Mouse (Mus musculus) kidney, embryonic 14.5 days (tissue): ENCODE results near the gene Gm10142. TPM values are rescaled to one million over a fixed set of nuclear protein-coding genes. Genes with fewer than 3 reads are reported as not detected.

ENCODE experiments used
- ATAC-seq: fragments of 200-750 bp; cut with Nextera tagmentation; 2 replicates; pipeline ENCODE4 v1.8.0; 2017; ENCODE audit warnings: moderate number of reproducible peaks, mild to moderate bottlenecking, moderate TSS enrichment, moderate library complexity; ENCODE audit not compliant: low FRiP score, low TSS enrichment
- H3K27ac ChIP-seq: fragments of 300-500 bp; sonication (generic); 2 replicates; pipeline ENCODE4 v1.5.1; 2014; ENCODE audit warnings: low read depth, mild to moderate bottlenecking, low read length, moderate library complexity, mixed read lengths
- H3K27me3 ChIP-seq: fragments of 300-500 bp; sonication (generic); 2 replicates; pipeline ENCODE4 v1.6.1; 2014; ENCODE audit warnings: mild to moderate bottlenecking, low read length; ENCODE audit not compliant: control insufficient read depth, insufficient read depth
- H3K36me3 ChIP-seq: fragments of 300-500 bp; sonication (generic); 2 replicates; pipeline ENCODE4 v1.6.1; 2014; ENCODE audit warnings: low read length, mixed read lengths; ENCODE audit not compliant: control insufficient read depth, insufficient read depth
- H3K4me1 ChIP-seq: fragments of 300-500 bp; sonication (generic); 2 replicates; pipeline ENCODE4 v1.6.1; 2014; ENCODE audit warnings: low read length, mixed read lengths; ENCODE audit not compliant: control insufficient read depth, insufficient read depth
- H3K4me2 ChIP-seq: fragments of 300-500 bp; sonication (generic); replicated peaks from 2 replicates; pipeline ENCODE4 v1.6.1; 2014; ENCODE audit warnings: low read depth, mild to moderate bottlenecking, low read length
- H3K4me3 ChIP-seq: fragments of 300-500 bp; sonication (generic); 2 replicates; pipeline ENCODE4 v1.5.1; 2014; ENCODE audit warnings: mild to moderate bottlenecking, low read length
- H3K9ac ChIP-seq: fragments of 300-500 bp; sonication (generic); 2 replicates; pipeline ENCODE4 v1.6.1; 2014; ENCODE audit warnings: low read depth, mild to moderate bottlenecking, low read length, moderate library complexity
- H3K9me3 ChIP-seq: fragments of 300-500 bp; sonication (generic); 2 replicates; pipeline ENCODE4 v1.6.1; 2016; ENCODE audit warnings: low read length; ENCODE audit not compliant: control insufficient read depth
- WGBS: fragments of 180-500 bp; shearing (Covaris S2); extraction: QIAGEN DNeasy Blood & Tissue Kit; methylation state at CpG from one replicate; pipeline ENCODE4 v1.1.7; 2014; 5-methylcytosine and 5-hydroxymethylcytosine counted together
- polyA plus RNA-seq: library from polyadenylated mRNA; unstranded; fragments of >200 nt; fragmentation: Nextera tagmentation; extraction: Ambion mirVana; gene quantifications from 2 replicates; pipeline ENCODE4 v1.2.1, GENCODE M21; 2014

The Gm10142 gene
- not detected in 2 replicates for polyA plus RNA-seq

GRCm38 (mm10) chr10:77715507-77715906 lies at the start of gene Gm10142:
TSS of gene Gm10142 (plus strand) at chr10:77715807.
- Histone ChIP-seq H3K4me2 (no peak within 1 kb of the TSS), H3K27me3 (no peaks in the 10 kb centered on the region), H3K9me3 (peaks cover 4% of the 10 kb centered on the region; the same call in 1 of the 2 replicates), H3K4me1 (no peaks in the 10 kb centered on the region), H3K9ac (no peak within 1 kb of the TSS), H3K27ac (no peak within 1 kb of the TSS), H3K36me3 (no peaks in the 10 kb centered on the region), H3K4me3 (no peak within 1 kb of the TSS)
- no peak for ATAC-seq
- 71% methylated on average over 1 of the region's 1 CpGs for WGBS

- H3K4me2 ChIP-seq = no peak overlapping the region
- no peaks in the 10 kb centered on the region for H3K4me1 ChIP-seq
- no peak overlapping the region for H3K4me3 ChIP-seq
- no peaks in the 10 kb centered on the region for H3K36me3 ChIP-seq
- WGBS = 88% methylated on average over 8 of the region's 8 CpGs
- H3K9me3 ChIP-seq = no peaks in the 10 kb centered on the region
- no peak for ATAC-seq
- H3K9ac ChIP-seq = no peak overlapping the region
- peaks cover 6% of the 10 kb centered on the region; the same call in 1 of the 2 replicates for H3K27me3 ChIP-seq
- H3K27ac ChIP-seq = no peak overlapping the region
Observed at GRCm38 (mm10) chr10:77666342-77666741, 49.3 kb upstream of the Gm10142 start.

DNA sequence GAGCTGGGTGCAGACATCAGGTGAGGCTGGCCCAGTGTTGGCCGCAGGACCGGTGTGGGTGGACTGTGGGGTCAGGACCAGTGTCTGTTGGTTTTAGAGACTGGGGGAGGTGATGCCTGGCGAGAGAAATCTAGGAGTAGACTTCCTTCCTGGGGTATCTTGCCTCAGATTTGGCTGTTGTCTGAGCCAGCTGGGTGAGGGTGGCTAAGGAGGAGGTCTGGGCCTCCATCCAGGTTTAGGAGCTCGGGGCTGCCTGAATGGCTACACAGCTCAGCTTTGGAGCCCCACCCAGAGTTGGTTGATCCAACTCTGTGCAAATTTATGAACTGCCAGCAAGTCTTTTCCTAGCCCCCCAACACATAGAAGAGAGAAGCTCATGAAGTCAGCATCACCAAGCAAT lies 48.2 kb upstream of the Gm10142 start:
- Histone ChIP-seq H3K4me1 (no peaks in the 10 kb centered on the region), H3K36me3 (no peaks in the 10 kb centered on the region), H3K27me3 (peaks cover 6% of the 10 kb centered on the region; the same call in 1 of the 2 replicates), H3K9ac (no peak overlapping the region), H3K9me3 (no peaks in the 10 kb centered on the region), H3K4me3 (no peak overlapping the region), H3K27ac (no peak overlapping the region), H3K4me2 (no peak overlapping the region)
- no peak for ATAC-seq
- WGBS = 79% methylated on average over 4 of the region's 4 CpGs

- 78% methylated on average over 4 of the region's 4 CpGs for WGBS
- no peak overlapping the region for H3K4me3 ChIP-seq
- H3K4me1 ChIP-seq = no peaks in the 10 kb centered on the region
- H3K9me3 ChIP-seq = no peaks in the 10 kb centered on the region
- H3K4me2 ChIP-seq = no peak overlapping the region
- peaks cover 8% of the 10 kb centered on the region for H3K27me3 ChIP-seq
- no peaks in the 10 kb centered on the region for H3K36me3 ChIP-seq
- no peak for ATAC-seq
- no peak overlapping the region for H3K27ac ChIP-seq
- H3K9ac ChIP-seq = no peak overlapping the region
Observed at GRCm38 (mm10) chr10:77670710-77671109, 44.9 kb upstream of the Gm10142 start.

GRCm38 (mm10) chr10:77671519-77671918 lies 44.1 kb upstream of the Gm10142 start:
- no peak overlapping the region for H3K4me3 ChIP-seq
- no peaks in the 10 kb centered on the region for H3K36me3 ChIP-seq
- no peaks in the 10 kb centered on the region for H3K4me1 ChIP-seq
- H3K4me2 ChIP-seq = no peak overlapping the region
- H3K9me3 ChIP-seq = no peaks in the 10 kb centered on the region
- no peak overlapping the region for H3K27ac ChIP-seq
- peaks cover 12% of the 10 kb centered on the region for H3K27me3 ChIP-seq
- no peak overlapping the region for H3K9ac ChIP-seq
- no peak for ATAC-seq
- WGBS = 74% methylated on average over 4 of the region's 4 CpGs

- Histone ChIP-seq H3K36me3 (no peaks in the 10 kb centered on the region), H3K27ac (no peak overlapping the region), H3K4me1 (no peaks in the 10 kb centered on the region), H3K4me3 (no peak overlapping the region), H3K4me2 (no peak overlapping the region), H3K27me3 (peaks cover 31% of the 10 kb centered on the region), H3K9me3 (no peaks in the 10 kb centered on the region), H3K9ac (no peak overlapping the region)
- ATAC-seq = no peak
- 52% methylated on average over 13 of the region's 13 CpGs for WGBS
Observed at GRCm38 (mm10) chr10:77673765-77674164, 41.8 kb upstream of the Gm10142 start.

DNA sequence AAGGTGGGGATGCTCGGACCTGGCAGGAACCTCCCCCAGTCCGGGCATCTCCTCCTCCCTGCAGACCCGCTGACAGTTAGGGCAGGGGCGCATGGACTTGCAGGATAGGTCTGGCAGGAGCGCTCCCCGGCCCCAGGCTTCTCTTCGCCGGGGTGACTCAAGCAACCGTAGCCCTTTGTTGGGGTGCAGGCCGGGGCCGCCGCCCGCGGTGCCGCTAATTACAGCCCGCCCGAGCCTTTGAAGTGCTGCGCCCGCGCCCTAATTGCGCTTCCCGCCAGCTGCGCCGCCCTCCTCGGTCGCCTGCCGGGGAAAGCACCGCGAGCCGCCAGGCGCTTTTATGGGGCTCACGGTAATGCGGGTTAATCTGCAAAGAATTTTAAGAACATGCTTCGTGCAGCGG lies 38.0 kb upstream of the Gm10142 start:
- peaks cover 37% of the 10 kb centered on the region for H3K27me3 ChIP-seq

DNA sequence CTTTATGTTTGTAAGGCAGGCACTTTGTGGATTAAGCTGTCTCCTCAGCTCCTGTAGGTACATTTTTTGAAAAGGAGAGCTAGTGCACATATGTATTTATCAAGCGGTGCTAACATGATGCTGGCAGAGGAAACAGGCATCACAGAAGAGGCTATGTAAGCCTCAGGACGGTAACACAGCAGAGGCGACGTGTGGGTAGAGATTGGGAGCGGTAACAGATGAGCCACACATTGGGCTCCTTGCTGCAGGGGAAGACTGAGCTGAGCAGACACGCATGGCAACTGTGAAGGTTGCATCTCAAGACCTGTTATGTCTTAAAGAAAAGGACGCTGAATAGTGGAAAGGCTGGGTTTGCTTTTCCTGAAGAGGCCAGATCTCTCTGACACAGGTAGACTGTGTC lies 32.6 kb upstream of the Gm10142 start:
- Histone ChIP-seq H3K27me3 (peaks cover 49% of the 10 kb centered on the region), H3K27ac (no peak overlapping the region), H3K4me2 (no peak overlapping the region), H3K4me1 (no peaks in the 10 kb centered on the region), H3K4me3 (no peak overlapping the region), H3K9me3 (no peaks in the 10 kb centered on the region), H3K9ac (no peak overlapping the region), H3K36me3 (no peaks in the 10 kb centered on the region)
- WGBS = 82% methylated on average over 7 of the region's 7 CpGs
- ATAC-seq = no peak

More for the DNA sequence above, 38.0 kb upstream of the Gm10142 start:
- Histone ChIP-seq H3K9me3 (no peaks in the 10 kb centered on the region), H3K4me2 (peak overlapping the region; percentile 43), H3K9ac (no peak overlapping the region), H3K36me3 (no peaks in the 10 kb centered on the region), H3K4me1 (no peaks in the 10 kb centered on the region), H3K4me3 (peak overlapping the region; percentile 28), H3K27ac (no peak overlapping the region)
- under 1% methylated on average over 35 of the region's 35 CpGs for WGBS
- no peak for ATAC-seq

- H3K27me3 ChIP-seq = peaks cover 40% of the 10 kb centered on the region
- 37% methylated on average over 8 of the region's 8 CpGs for WGBS
- H3K9me3 ChIP-seq = no peaks in the 10 kb centered on the region
- no peaks in the 10 kb centered on the region for H3K36me3 ChIP-seq
- no peak overlapping the region for H3K4me2 ChIP-seq
- no peak overlapping the region for H3K4me3 ChIP-seq
- ATAC-seq = no peak
- no peak overlapping the region for H3K9ac ChIP-seq
- no peak overlapping the region for H3K27ac ChIP-seq
- no peaks in the 10 kb centered on the region for H3K4me1 ChIP-seq
Observed at GRCm38 (mm10) chr10:77684181-77684580, 31.4 kb upstream of the Gm10142 start.
